Mouse (Mus musculus): ENCODE measurements at regions not wholly inside any gene's neighbourhood (a gene's known extent, or its start where the extent isn't known, plus 50 kb on each side); places are given as distances from the start of the nearest gene placed in this dataset.

GRCm38 (mm10) chr13:90781974-90782373, 123.2 kb downstream of the Atp6ap1l start:
- DNase-seq (ENCODE audit: low read depth) = peak; percentile 6
- TF ChIP-seq CTCF (IDR thresholded peaks at IDR 0.05; ENCODE audit: borderline replicate concordance, extremely low read depth, insufficient read depth, insufficient read length) (no peak), POLR2A (IDR thresholded peaks at IDR 0.05; ENCODE audit: borderline replicate concordance, extremely low read depth, insufficient read depth, insufficient read length, poor library complexity, severe bottlenecking) (no peak)

DNA sequence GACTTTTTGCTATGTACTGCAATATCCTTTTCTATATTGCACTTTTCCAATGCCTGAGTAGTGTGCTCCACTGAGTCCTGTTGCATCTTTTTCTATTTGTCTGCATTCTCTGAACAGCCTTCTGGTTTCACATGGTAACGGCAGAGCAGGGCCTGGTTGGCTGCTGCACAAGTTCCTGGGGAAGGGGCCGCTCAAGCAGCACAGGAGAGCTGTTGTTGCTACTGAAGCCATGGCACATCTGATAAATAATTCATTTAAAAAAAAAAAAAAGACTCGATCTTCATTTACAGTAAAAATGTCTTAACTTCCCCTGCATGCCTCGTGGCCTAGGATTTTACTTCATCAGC, 127.2 kb downstream of the Atp6ap1l start:
- DNase-seq (ENCODE audit: low read depth) = peak; percentile 71
- TF ChIP-seq CTCF (IDR thresholded peaks at IDR 0.05; ENCODE audit: borderline replicate concordance, extremely low read depth, insufficient read depth, insufficient read length) = no peak
- TF ChIP-seq POLR2A (IDR thresholded peaks at IDR 0.05; ENCODE audit: borderline replicate concordance, extremely low read depth, insufficient read depth, insufficient read length, poor library complexity, severe bottlenecking) = no peak

DNA sequence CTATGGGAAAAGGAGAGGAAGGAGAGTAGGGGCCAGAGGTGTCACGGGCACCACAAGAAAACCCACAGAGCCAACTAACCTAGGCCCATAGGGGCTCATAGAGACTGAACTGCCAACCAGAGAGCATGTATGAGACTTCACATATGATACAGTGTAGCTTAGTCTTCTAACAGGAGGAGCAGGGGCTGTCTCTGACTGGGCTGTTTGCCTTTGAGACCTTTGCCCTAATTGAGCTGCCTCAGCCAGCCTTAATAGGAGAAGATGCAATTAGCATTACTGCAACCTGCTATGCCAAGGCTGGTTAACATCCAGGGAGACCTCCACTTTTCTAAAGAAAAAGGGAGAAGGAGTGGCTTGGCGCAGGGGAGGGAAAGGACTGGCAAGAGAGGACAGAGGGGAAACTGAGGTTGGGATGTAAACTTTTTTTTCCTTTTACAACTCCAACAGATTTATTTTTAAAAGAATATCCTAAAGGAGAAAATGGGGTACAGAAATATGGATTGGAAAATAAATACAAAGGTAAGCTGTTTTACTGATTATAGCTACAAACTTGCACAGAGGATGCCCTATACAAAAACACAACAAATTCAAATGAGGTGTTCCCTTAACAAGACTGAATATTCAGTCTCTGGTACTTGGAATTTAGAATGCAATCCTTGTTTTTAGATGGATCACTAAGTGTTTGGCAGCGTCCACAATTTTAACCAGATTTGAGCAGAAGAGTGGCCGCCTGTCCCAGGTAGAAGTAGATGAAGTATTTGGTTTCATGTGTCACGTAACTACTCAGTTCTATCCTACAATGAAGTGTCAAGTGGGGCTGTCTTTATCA, 127.8 kb downstream of the Atp6ap1l start:
- TF ChIP-seq CTCF (IDR thresholded peaks at IDR 0.05; ENCODE audit: borderline replicate concordance, extremely low read depth, insufficient read depth, insufficient read length) (no peak), POLR2A (IDR thresholded peaks at IDR 0.05; ENCODE audit: borderline replicate concordance, extremely low read depth, insufficient read depth, insufficient read length, poor library complexity, severe bottlenecking) (no peak)
- DNase-seq (ENCODE audit: low read depth) = peak; percentile 33

DNA sequence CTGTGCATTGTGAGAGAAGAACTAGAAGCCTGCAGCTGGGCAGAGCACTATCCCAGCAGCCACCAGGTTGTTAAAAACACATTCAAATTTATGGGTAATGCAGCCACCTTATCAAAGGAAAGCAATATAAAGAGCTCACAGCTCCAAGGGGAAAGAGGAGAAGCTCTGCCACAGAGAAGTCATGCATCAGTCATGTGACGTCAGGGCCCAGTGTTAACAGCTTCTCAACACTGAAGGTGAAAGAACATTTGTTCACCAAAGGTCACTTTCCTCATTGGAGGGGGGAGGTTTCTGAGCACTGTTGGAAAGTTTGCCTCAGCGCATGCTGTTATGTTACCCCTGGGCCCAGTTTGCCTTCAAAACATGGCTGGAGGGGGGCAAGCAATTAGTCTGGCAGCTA, 143.0 kb downstream of the Atp6ap1l start:
- no peak for TF ChIP-seq CTCF (IDR thresholded peaks at IDR 0.05; ENCODE audit: borderline replicate concordance, extremely low read depth, insufficient read depth, insufficient read length)
- no peak for TF ChIP-seq POLR2A (IDR thresholded peaks at IDR 0.05; ENCODE audit: borderline replicate concordance, extremely low read depth, insufficient read depth, insufficient read length, poor library complexity, severe bottlenecking)
- no peak for DNase-seq (ENCODE audit: low read depth)

GRCm38 (mm10) chr13:90760516-90761050, 144.6 kb downstream of the Atp6ap1l start:
- TF ChIP-seq CTCF (IDR thresholded peaks at IDR 0.05; ENCODE audit: borderline replicate concordance, extremely low read depth, insufficient read depth, insufficient read length) (no peak), POLR2A (IDR thresholded peaks at IDR 0.05; ENCODE audit: borderline replicate concordance, extremely low read depth, insufficient read depth, insufficient read length, poor library complexity, severe bottlenecking) (no peak)
- DNase-seq (ENCODE audit: low read depth) = no peak

DNA sequence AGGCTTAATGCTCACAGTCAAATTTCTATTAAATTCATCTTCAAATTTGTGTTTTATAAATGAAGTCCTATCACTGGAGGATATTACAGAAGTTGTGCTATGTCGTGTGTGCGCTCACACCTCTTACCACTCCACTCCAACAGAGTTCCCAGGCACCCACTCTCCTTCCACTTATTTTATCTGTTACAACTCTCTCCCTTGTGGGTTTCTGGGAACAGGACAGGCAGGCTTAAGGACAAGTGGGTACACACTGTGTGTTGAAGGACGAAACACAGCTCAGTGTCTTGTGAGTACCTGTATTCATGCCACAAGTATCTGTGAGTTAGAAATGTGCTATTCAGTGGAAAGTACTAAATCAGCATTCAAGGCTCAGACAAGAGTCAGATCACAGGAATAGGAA, 150.7 kb downstream of the Atp6ap1l start:
- no peak for DNase-seq (ENCODE audit: low read depth)
- TF ChIP-seq POLR2A (IDR thresholded peaks at IDR 0.05; ENCODE audit: borderline replicate concordance, extremely low read depth, insufficient read depth, insufficient read length, poor library complexity, severe bottlenecking) (no peak), CTCF (IDR thresholded peaks at IDR 0.05; ENCODE audit: borderline replicate concordance, extremely low read depth, insufficient read depth, insufficient read length) (no peak)

DNA sequence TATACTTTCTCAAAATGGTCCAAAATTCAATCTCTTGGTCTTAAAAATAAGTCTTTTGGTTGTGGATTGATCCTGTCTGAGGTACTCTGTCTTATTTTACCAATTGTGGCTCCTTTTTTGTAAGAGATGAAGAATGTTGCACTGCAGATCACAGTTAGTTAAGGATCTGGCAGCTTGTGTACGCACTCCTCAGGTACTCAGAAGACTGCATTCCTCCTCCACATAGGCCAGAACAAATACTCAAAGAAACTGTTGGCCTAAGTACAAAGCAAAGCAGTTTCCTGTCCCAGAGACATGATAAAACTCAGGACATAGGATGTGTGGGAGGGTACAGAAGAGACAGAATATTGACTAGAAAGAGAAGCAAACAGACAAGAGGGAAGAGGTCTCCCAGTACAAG, 155.4 kb downstream of the Atp6ap1l start:
- TF ChIP-seq CTCF (IDR thresholded peaks at IDR 0.05; ENCODE audit: borderline replicate concordance, extremely low read depth, insufficient read depth, insufficient read length) = no peak
- no peak for TF ChIP-seq POLR2A (IDR thresholded peaks at IDR 0.05; ENCODE audit: borderline replicate concordance, extremely low read depth, insufficient read depth, insufficient read length, poor library complexity, severe bottlenecking)

DNA sequence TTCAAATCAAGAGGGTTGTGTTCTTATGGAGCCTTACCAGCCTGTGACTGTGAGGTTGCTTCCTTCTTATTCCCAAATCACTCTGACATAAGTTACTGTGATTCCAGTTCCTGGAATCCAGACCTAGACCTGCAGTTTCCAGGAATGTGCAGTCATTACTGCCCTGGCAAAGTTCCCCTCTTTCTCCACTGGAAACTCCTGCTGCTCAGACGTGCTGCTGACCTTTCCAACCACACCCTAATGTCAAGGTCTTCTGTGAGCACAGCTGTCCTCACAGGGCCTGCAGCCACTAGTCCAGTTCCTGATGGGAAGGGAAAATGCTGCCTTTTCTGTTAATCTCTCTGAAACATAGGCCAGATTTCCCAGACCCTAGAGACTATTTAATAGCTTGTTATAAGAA, 160.1 kb downstream of the Atp6ap1l start:
- TF ChIP-seq CTCF (IDR thresholded peaks at IDR 0.05; ENCODE audit: borderline replicate concordance, extremely low read depth, insufficient read depth, insufficient read length) (no peak), POLR2A (IDR thresholded peaks at IDR 0.05; ENCODE audit: borderline replicate concordance, extremely low read depth, insufficient read depth, insufficient read length, poor library complexity, severe bottlenecking) (no peak)
- DNase-seq (ENCODE audit: low read depth) = no peak

More for the DNA sequence above, 155.4 kb downstream of the Atp6ap1l start:
- no peak for DNase-seq (ENCODE audit: low read depth)

DNA sequence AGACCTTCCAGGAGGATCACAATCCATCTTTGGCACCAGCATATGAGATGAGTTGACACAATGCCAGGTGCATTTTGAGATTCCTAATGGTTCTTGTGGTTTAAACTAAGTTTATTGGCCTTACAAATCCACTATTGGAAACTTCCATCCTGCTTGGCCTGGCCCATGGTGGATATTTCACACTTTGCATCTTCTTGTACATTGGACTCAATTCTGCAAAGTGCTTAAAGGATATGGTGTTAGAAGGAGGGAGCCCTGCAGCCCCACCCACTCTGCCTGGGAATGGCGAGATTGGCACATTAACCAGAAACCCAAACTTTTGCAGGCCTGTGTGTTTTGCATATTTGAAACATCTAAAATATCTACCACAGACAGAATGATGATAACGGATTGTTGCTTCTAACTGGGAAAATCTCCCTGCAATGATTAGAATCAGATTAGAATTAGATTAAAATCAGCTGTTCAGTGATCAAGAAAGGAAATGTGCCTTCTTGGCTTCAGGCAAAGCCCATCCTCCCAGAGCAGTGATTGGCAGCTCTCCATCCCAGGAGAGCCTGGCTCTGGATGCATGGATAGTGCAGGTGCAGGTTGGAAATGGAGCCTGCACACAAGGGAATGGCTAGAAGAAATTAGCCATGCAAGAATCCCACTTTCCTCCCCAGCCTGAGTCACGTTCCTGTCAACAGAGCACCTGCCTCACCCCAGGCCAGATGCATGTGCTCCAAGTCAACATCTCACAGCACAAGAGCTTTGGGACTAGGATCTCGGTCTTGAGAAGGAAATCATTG, 162.3 kb downstream of the Atp6ap1l start:
- peak; percentile 34 for DNase-seq (ENCODE audit: low read depth)
- no peak for TF ChIP-seq CTCF (IDR thresholded peaks at IDR 0.05; ENCODE audit: borderline replicate concordance, extremely low read depth, insufficient read depth, insufficient read length)
- TF ChIP-seq POLR2A (IDR thresholded peaks at IDR 0.05; ENCODE audit: borderline replicate concordance, extremely low read depth, insufficient read depth, insufficient read length, poor library complexity, severe bottlenecking) = no peak

DNA sequence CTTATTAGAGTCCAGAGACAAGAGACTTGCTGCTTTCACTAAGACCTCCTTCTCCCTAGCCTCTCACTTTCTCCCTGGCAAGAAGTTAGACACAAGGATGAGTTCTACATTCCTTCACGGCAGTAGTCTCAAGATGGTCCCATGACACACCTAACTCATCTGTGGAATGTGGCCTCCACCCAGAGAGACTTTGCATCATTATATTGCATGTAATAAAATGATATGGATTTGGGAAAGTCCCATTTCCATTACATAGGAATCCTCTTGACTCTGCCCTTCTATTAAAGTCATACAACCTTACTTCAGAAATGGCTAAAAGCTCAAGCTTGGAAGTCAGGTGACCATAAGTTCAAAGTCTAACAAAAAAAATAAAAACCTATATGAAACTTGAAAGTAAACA, 165.4 kb downstream of the Atp6ap1l start:
- no peak for DNase-seq (ENCODE audit: low read depth)
- TF ChIP-seq CTCF (IDR thresholded peaks at IDR 0.05; ENCODE audit: borderline replicate concordance, extremely low read depth, insufficient read depth, insufficient read length) (no peak), POLR2A (IDR thresholded peaks at IDR 0.05; ENCODE audit: borderline replicate concordance, extremely low read depth, insufficient read depth, insufficient read length, poor library complexity, severe bottlenecking) (no peak)

DNA sequence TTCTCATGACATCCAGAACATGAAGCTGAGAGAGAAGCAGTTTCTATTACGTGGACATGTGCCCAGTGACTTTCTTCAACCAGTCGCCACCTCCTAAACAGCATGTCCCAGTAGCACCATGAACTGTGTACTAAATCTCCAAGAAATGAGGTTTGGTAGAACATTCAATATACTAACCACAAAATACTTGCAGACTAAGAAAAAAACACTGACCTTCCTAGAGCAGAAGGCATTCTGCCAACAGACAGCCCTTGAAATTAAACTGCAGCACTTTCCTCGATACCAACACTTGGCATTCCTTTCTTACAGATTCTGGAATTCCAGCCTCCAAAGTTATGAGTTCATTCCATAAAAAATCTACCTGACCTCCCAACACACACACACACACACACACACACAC, 166.6 kb downstream of the Atp6ap1l start:
- no peak for DNase-seq (ENCODE audit: low read depth)
- TF ChIP-seq CTCF (IDR thresholded peaks at IDR 0.05; ENCODE audit: borderline replicate concordance, extremely low read depth, insufficient read depth, insufficient read length) = no peak
- no peak for TF ChIP-seq POLR2A (IDR thresholded peaks at IDR 0.05; ENCODE audit: borderline replicate concordance, extremely low read depth, insufficient read depth, insufficient read length, poor library complexity, severe bottlenecking)
